Mouse (Mus musculus) cerebellum, postnatal 14 days (tissue): ENCODE results near the gene Wdr90.

Experiments
- DNase-seq, 2 experiments: peaks; one replicate each; pipeline ENCODE4 v3.0.0; 2021; ENCODE audit warnings: mixed read lengths in 2 of 2

Wdr90 gene

DNA sequence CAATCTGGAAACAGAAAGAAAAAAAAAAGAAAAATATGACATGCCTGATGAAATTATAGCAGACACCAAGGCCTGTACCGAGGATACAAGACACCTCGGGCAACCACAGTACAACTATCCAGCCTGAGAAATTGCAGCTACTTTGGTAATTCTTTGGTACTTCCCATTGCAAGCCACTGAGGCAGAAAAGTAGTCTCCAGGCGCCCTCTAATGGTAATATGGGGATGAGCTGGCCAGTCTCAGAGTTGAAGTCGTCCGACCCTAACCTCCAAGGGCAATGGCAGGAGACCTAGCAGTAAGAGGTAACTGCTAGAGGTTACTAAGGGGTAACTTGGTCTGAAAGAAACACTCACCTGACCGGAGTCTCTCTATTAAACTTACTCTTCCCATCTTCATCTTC, 60.3 kb downstream of the Wdr90 start:
- peak; percentile 78 to 80 for DNase-seq

DNA sequence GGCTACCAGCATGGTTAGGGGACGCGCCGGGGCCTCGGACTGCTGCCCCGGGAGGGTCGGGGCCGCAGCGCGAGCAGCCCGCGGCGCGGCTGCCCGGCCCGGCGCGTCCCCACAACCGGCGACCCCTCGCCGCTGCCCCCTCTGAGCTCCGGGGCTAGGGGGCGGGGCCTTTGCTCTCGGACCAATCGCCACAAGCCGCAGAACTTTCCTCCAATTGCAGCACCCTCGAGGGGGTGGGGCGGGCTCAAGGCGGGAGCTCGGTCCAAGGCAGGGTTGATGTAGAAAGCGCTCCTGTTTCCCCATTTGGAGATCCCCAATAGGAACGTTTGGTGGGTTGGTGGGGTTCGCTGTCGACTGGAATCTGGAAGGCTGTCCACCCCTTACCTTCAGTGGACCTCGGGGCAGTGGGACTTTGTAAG, 64.3 kb downstream of the Wdr90 start, which contains the start of gene Metrn:
Gene Metrn, minus strand, starts transcription at position 186 of the 419 bp plus-strand sequence.
- DNase-seq = peak; percentile 73 to 81

DNA sequence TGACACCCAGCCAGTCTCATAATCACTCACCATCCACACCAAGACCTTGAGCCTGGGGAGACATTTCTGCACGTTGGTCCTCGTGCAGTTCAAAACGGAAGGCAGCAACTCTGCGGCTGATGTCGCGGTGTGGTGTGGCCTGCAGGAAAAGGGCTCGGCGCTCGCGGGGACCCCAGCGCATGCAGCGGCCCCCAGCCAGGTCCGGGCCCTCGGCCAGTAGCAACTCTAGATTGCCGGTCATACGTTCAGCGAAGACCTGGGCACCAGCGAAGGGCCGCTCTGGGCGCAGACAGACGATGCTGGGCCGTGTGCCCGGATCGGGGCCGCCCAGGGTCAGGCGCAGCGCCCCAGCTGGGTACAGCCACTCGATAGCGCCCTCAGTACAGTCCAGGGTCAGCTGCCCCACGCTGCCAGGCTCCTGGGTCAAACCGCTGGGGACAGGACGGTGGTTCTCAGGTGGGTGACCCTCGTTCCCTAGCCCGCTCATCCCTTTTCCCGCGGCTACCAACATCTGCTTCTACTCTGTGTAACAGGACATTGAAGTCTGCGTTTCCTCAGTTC, 65.0 kb downstream of the Wdr90 start:
- no peak for DNase-seq

DNA sequence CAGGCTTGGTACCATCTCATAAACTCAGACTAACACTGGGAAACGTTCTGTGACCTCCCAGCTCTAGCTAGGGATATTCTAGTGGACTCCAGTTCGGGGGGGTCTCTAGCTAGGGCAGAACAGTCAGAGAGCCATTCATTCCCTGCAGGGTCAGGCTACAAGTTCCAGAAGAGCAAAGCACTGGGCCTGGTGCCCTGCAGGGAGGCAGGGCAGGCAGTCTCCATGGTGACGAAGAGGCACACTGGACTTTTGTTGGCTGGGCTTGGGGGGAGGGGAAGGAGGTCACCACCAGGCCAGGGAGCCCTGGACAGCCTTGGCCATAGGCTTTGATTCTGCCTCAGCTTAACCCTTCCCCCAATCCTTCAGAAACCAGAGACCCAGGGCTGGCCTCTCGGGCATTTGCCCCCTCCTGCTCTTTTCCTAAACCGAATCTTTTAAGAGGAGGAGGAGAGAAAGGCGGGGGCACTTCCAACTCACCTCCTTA, 65.7 kb downstream of the Wdr90 start, which contains the start of gene AC134908.4:
Gene AC134908.4, minus strand, starts transcription at position 51 of the 484 bp plus-strand sequence.
- no peak for DNase-seq

- no peak for DNase-seq
These were observed 66.3 kb downstream of the Wdr90 start for GRCm38 (mm10) chr17:25794998-25795397.
